Mouse (Mus musculus) embryonic facial prominence, embryonic 14.5 days (tissue): ENCODE data around the gene Ppp6r2. TPM values are rescaled to one million over a fixed set of nuclear protein-coding genes. Genes with fewer than 3 reads are reported as not detected.
A peak's percentile ranks its signal among the peaks of the same experiment; 100 is the strongest.

Experiments
- ATAC-seq: fragments of 200-750 bp; cut with Nextera tagmentation; 2 replicates; pipeline ENCODE4 v1.8.0; 2017; ENCODE audit warnings: low read depth, moderate number of reproducible peaks, moderate TSS enrichment
- DNase-seq: peaks from one replicate; pipeline ENCODE4 v3.0.0-alpha.2; 2015; ENCODE audit warnings: low spot score
- H3K27ac ChIP-seq: fragments of 300-500 bp; sonication (generic); replicated peaks from 2 replicates; pipeline ENCODE4 v1.5.1; 2014; ENCODE audit warnings: low read depth, mild to moderate bottlenecking, low read length, moderate library complexity
- H3K27me3 ChIP-seq: fragments of 300-500 bp; sonication (generic); replicated peaks from 2 replicates; pipeline ENCODE4 v1.6.1; 2014; ENCODE audit warnings: low read length; ENCODE audit not compliant: control insufficient read depth, insufficient read depth
- H3K36me3 ChIP-seq: fragments of 300-500 bp; sonication (generic); 2 replicates; pipeline ENCODE4 v1.6.1; 2014; ENCODE audit warnings: low read length, mixed read lengths; ENCODE audit not compliant: control insufficient read depth, insufficient read depth
- H3K4me1 ChIP-seq: fragments of 300-500 bp; sonication (generic); 2 replicates; pipeline ENCODE4 v1.6.1; 2014; ENCODE audit warnings: antibody characterized with exemption, low read length; ENCODE audit not compliant: control insufficient read depth, insufficient read depth
- H3K4me2 ChIP-seq: fragments of 300-500 bp; sonication (generic); 2 replicates; pipeline ENCODE4 v1.6.1; 2014; ENCODE audit warnings: low read depth, mild to moderate bottlenecking, low read length, moderate library complexity, mixed read lengths
- H3K4me3 ChIP-seq: fragments of 300-500 bp; sonication (generic); 2 replicates; pipeline ENCODE4 v1.5.1; 2014; ENCODE audit warnings: low read depth, mild to moderate bottlenecking, low read length
- H3K9ac ChIP-seq: fragments of 300-500 bp; sonication (generic); 2 replicates; pipeline ENCODE4 v1.6.1; 2014; ENCODE audit warnings: low read depth, mild to moderate bottlenecking, low read length, moderate library complexity, mixed read lengths
- H3K9me3 ChIP-seq: fragments of 300-500 bp; sonication (generic); 2 replicates; pipeline ENCODE4 v1.6.1; 2016; ENCODE audit warnings: low read length; ENCODE audit not compliant: control insufficient read depth
- WGBS: fragments of 180-500 bp; shearing (Covaris S2); extraction: QIAGEN DNeasy Blood & Tissue Kit; methylation state at CpG from one replicate; pipeline ENCODE4 v1.1.7; 2014; 5-methylcytosine and 5-hydroxymethylcytosine counted together
- polyA plus RNA-seq: library from polyadenylated mRNA; unstranded; fragments of >200 nt; fragmentation: Nextera tagmentation; extraction: Ambion mirVana; gene quantifications from 2 replicates; pipeline ENCODE4 v1.2.1, GENCODE M21; 2014

Gene Ppp6r2
- polyA plus RNA-seq, 1 experiment from 2014 or later: 27.3 TPM

GRCm38 (mm10) chr15:89214953-89215352, 3.6 kb downstream of the Ppp6r2 start:
- 89% methylated on average over 3 of the region's 3 CpGs for WGBS
- Histone ChIP-seq H3K27me3 (no peaks in the 10 kb centered on the region), H3K9me3 (0 out of 2 replicates have a peak, but pooled peaks cover 4% of the 10 kb centered on the region), H3K9ac (no peak overlapping the region), H3K4me1 (peaks cover 8% of the 10 kb centered on the region; the same call in 1 of the 2 replicates), H3K4me3 (no peak overlapping the region), H3K4me2 (no peak overlapping the region), H3K27ac (no peak overlapping the region), H3K36me3 (peaks cover 15% of the 10 kb centered on the region)
- DNase-seq (no peak), ATAC-seq (no peak)

GRCm38 (mm10) chr15:89215611-89216233, 4.4 kb downstream of the Ppp6r2 start:
- DNase-seq: no peak
- no peak for ATAC-seq
- Histone ChIP-seq H3K4me1 (peaks cover 8% of the 10 kb centered on the region; the same call in 1 of the 2 replicates), H3K9me3 (0 out of 2 replicates have a peak, but pooled peaks cover 4% of the 10 kb centered on the region), H3K27me3 (no peaks in the 10 kb centered on the region), H3K4me3 (no peak overlapping the region), H3K27ac (no peak overlapping the region), H3K4me2 (no peak overlapping the region), H3K9ac (no peak overlapping the region), H3K36me3 (peaks cover 15% of the 10 kb centered on the region)
- WGBS: 87% methylated on average over 2 of the region's 2 CpGs

GRCm38 (mm10) chr15:89233586-89233985, 22.2 kb downstream of the Ppp6r2 start:
- WGBS: 50% methylated on average over 2 of the region's 2 CpGs
- Histone ChIP-seq H3K9ac (no peak overlapping the region), H3K4me1 (no peaks in the 10 kb centered on the region), H3K36me3 (peaks cover 20% of the 10 kb centered on the region; the same call in 1 of the 2 replicates), H3K27me3 (no peaks in the 10 kb centered on the region), H3K27ac (no peak overlapping the region), H3K9me3 (no peaks in the 10 kb centered on the region), H3K4me3 (no peak overlapping the region), H3K4me2 (no peak overlapping the region)
- DNase-seq (peak; percentile 45), ATAC-seq (no peak)

GRCm38 (mm10) chr15:89234052-89234451, 22.7 kb downstream of the Ppp6r2 start:
- ATAC-seq (no peak), DNase-seq (no peak)
- H3K9me3 ChIP-seq: no peaks in the 10 kb centered on the region
- no peak overlapping the region for H3K4me3 ChIP-seq
- 84% methylated on average over 4 of the region's 4 CpGs for whole genome bisulfite sequencing
- H3K4me2 ChIP-seq: no peak overlapping the region
- H3K27me3 ChIP-seq: no peaks in the 10 kb centered on the region
- H3K27ac ChIP-seq: no peak overlapping the region
- peaks cover 20% of the 10 kb centered on the region; the same call in 1 of the 2 replicates for H3K36me3 ChIP-seq
- no peaks in the 10 kb centered on the region for H3K4me1 ChIP-seq
- H3K9ac ChIP-seq: no peak overlapping the region

GRCm38 (mm10) chr15:89239751-89240392, 28.5 kb downstream of the Ppp6r2 start:
- DNase-seq (peak; percentile 4), ATAC-seq (no peak)
- 59% methylated on average over 3 of the region's 3 CpGs for WGBS
- Histone ChIP-seq H3K9ac (peak overlapping the region; percentile 25; the same call in 1 of the 2 replicates), H3K27ac (peak overlapping the region; percentile 58; the same call in 1 of the 2 replicates), H3K36me3 (peaks cover 38% of the 10 kb centered on the region), H3K27me3 (no peaks in the 10 kb centered on the region), H3K4me2 (no peak overlapping the region), H3K9me3 (no peaks in the 10 kb centered on the region), H3K4me1 (no peaks in the 10 kb centered on the region), H3K4me3 (no peak overlapping the region)

GRCm38 (mm10) chr15:89241025-89241424, 29.7 kb downstream of the Ppp6r2 start:
- WGBS: 56% methylated on average over 2 of the region's 2 CpGs
- DNase-seq (no peak), ATAC-seq (no peak)
- no peak overlapping the region for H3K9ac ChIP-seq
- no peaks in the 10 kb centered on the region for H3K27me3 ChIP-seq
- no peak overlapping the region for H3K4me2 ChIP-seq
- H3K27ac ChIP-seq: no peak overlapping the region
- H3K9me3 ChIP-seq: no peaks in the 10 kb centered on the region
- no peaks in the 10 kb centered on the region for H3K4me1 ChIP-seq
- peaks cover 42% of the 10 kb centered on the region for H3K36me3 ChIP-seq
- no peak overlapping the region for H3K4me3 ChIP-seq

- Histone ChIP-seq H3K4me1 (no peaks in the 10 kb centered on the region), H3K36me3 (peaks cover 27% of the 10 kb centered on the region), H3K9me3 (no peaks in the 10 kb centered on the region), H3K4me3 (no peak overlapping the region), H3K27ac (no peak overlapping the region), H3K4me2 (no peak overlapping the region), H3K27me3 (no peaks in the 10 kb centered on the region), H3K9ac (no peak overlapping the region)
- 88% methylated on average over 6 of the region's 6 CpGs for WGBS
- DNase-seq: no peak
- ATAC-seq: no peak
Measured at GRCm38 (mm10) chr15:89249063-89249462, 37.7 kb downstream of the Ppp6r2 start.

GRCm38 (mm10) chr15:89255330-89255729, 44.0 kb downstream of the Ppp6r2 start:
- Histone ChIP-seq H3K36me3 (peaks cover 53% of the 10 kb centered on the region), H3K4me3 (no peak overlapping the region), H3K4me2 (no peak overlapping the region), H3K27me3 (no peaks in the 10 kb centered on the region), H3K27ac (no peak overlapping the region), H3K9me3 (no peaks in the 10 kb centered on the region), H3K9ac (no peak overlapping the region), H3K4me1 (no peaks in the 10 kb centered on the region)
- ATAC-seq (no peak), DNase-seq (no peak)
- 61% methylated on average over 4 of the region's 4 CpGs for WGBS
